Mouse (Mus musculus): ENCODE data around the gene Ehd2.

DNA sequence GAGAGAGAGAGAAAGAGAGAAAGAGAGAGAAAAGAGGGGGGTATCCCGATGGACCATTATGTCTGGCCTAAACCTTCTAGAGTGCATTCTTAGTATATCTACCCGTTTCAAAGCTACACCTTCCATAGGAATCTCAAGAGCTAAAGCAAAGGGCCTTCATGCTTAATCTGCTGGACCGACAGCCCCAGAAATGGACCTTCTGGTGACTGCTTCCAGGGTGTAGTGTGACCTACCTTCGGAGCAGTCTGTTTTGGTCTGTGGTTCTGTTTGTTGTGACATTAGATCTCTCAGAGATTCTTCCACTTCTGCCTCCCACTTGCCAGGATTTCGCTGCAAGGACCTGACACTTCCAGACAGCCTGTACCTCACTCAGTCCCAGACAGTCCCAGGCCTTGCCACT is 56.8 kb downstream of the Ehd2 start:
- TF ChIP-seq CTCF (IDR thresholded peaks at IDR 0.05; ENCODE audit: low read depth, low read length) (no peak), POLR2A (IDR thresholded peaks at IDR 0.05; ENCODE audit: borderline replicate concordance, low read depth, low read length) (no peak)

Measured in bone marrow macrophage, adult 2 months (primary cell).